Mouse (Mus musculus) cerebellum, postnatal 10 days (tissue): ENCODE measurements around the gene Slc7a7.

Experiments
- DNase-seq, 2 experiments: peaks; one replicate each; pipeline ENCODE4 v3.0.0; 2021; ENCODE audit warnings: mixed read lengths in 2 of 2

The Slc7a7 gene

GRCm38 (mm10) chr14:54409980-54410810, 7.4 kb downstream of the Slc7a7 start:
- DNase-seq, result no peak

- DNase-seq, result no peak
Observed at GRCm38 (mm10) chr14:54409057-54409645, 8.4 kb downstream of the Slc7a7 start.

- DNase-seq, result no peak
Observed at GRCm38 (mm10) chr14:54408336-54409056, 9.1 kb downstream of the Slc7a7 start.

GRCm38 (mm10) chr14:54401723-54402122, 15.9 kb downstream of the Slc7a7 start:
- no peak for DNase-seq

- no peak for DNase-seq
Observed at GRCm38 (mm10) chr14:54398921-54399382, 18.6 kb downstream of the Slc7a7 start.

- DNase-seq, result no peak
Observed at GRCm38 (mm10) chr14:54398528-54398916, 19.1 kb downstream of the Slc7a7 start.

GRCm38 (mm10) chr14:54397872-54398527, 19.6 kb downstream of the Slc7a7 start:
- no peak for DNase-seq

GRCm38 (mm10) chr14:54396685-54397084, 20.9 kb downstream of the Slc7a7 start:
- DNase-seq, result no peak

- no peak for DNase-seq
Observed at GRCm38 (mm10) chr14:54394309-54394708, 23.3 kb downstream of the Slc7a7 start.

GRCm38 (mm10) chr14:54393794-54394193, 23.8 kb downstream of the Slc7a7 start:
- no peak for DNase-seq

GRCm38 (mm10) chr14:54390843-54391242, 26.7 kb downstream of the Slc7a7 start:
- no peak for DNase-seq

- DNase-seq, result no peak
Observed at GRCm38 (mm10) chr14:54387546-54387945, 30.0 kb downstream of the Slc7a7 start.

- DNase-seq, result no peak
Observed at GRCm38 (mm10) chr14:54385968-54386618, 31.5 kb downstream of the Slc7a7 start.

- DNase-seq, result no peak
Observed at GRCm38 (mm10) chr14:54384396-54384795, 33.2 kb downstream of the Slc7a7 start.

GRCm38 (mm10) chr14:54383355-54383771, 34.2 kb downstream of the Slc7a7 start:
- DNase-seq, result peak in 1 of 2 experiments; percentile 12

- no peak for DNase-seq
Observed at GRCm38 (mm10) chr14:54382641-54383040, 34.9 kb downstream of the Slc7a7 start.

- no peak for DNase-seq
Observed at GRCm38 (mm10) chr14:54381816-54382215, 35.8 kb downstream of the Slc7a7 start.

- no peak for DNase-seq
Observed at GRCm38 (mm10) chr14:54380616-54381015, 37.0 kb downstream of the Slc7a7 start.

- DNase-seq, result no peak
Observed at GRCm38 (mm10) chr14:54379571-54379970, 38.0 kb downstream of the Slc7a7 start.

GRCm38 (mm10) chr14:54377166-54377565, 40.4 kb downstream of the Slc7a7 start:
- DNase-seq, result no peak

- peak; percentile 49 to 51 for DNase-seq
Observed at GRCm38 (mm10) chr14:54375916-54376315, 41.7 kb downstream of the Slc7a7 start.

GRCm38 (mm10) chr14:54372923-54373322, 44.7 kb downstream of the Slc7a7 start:
- DNase-seq, result no peak
